Mouse (Mus musculus) layer of hippocampus, adult 2 months (tissue): Measurements from ENCODE around the gene Pald1. TPM values are rescaled to one million over a fixed set of nuclear protein-coding genes. Genes with fewer than 3 reads are reported as not detected.
A peak's percentile ranks its signal among the peaks of the same experiment; 100 is the strongest.

Source experiments
- DNase-seq, 2 experiments: peaks; one replicate each; pipeline ENCODE4 v3.0.0; 2022; ENCODE audit warnings: low spot score in 2 of 2
- H3K27ac ChIP-seq: fragments of 200-600 bp; 2 replicates; pipeline ENCODE4 v1.8.1; 2022
- H3K4me3 ChIP-seq: fragments of 200-600 bp; 2 replicates; pipeline ENCODE4 v1.8.1; 2022; ENCODE audit warnings: mild to moderate bottlenecking
- CTCF ChIP-seq: fragments of 200-600 bp; conservative IDR thresholded peaks from 2 replicates; pipeline ENCODE4 v1.8.1; 2022; ENCODE audit warnings: antibody characterized with exemption, mild to moderate bottlenecking, moderate library complexity
- total RNA-seq, 2 experiments: library from RNA; stranded (reverse); gene quantifications; 2 replicates each; pipeline ENCODE4 v1.2.3; 2021

Gene Pald1
- total RNA-seq, 2 experiments from 2014 or later = 15.2 to 16.3 TPM

- TF ChIP-seq CTCF = no peak
- peak in 1 of 2 experiments; percentile 29 for DNase-seq
- Histone ChIP-seq H3K4me3 (peak overlapping the region; percentile 55; the same call in 1 of the 2 replicates), H3K27ac (peak overlapping the region; percentile 72; the same call in 1 of the 2 replicates)
These were observed 109.5 kb downstream of the Pald1 start for GRCm38 (mm10) chr10:61273844-61274215.

GRCm38 (mm10) chr10:61273081-61273843 lies 110.1 kb downstream of the Pald1 start, which contains the start of gene Adamts14:
Adamts14 (minus strand) TSS chr10:61273438.
- Histone ChIP-seq H3K4me3 (peak within 1 kb of the TSS; percentile 55), H3K27ac (peak within 1 kb of the TSS; percentile 72)
- TF ChIP-seq CTCF = no peak
- DNase-seq = no peak

DNA sequence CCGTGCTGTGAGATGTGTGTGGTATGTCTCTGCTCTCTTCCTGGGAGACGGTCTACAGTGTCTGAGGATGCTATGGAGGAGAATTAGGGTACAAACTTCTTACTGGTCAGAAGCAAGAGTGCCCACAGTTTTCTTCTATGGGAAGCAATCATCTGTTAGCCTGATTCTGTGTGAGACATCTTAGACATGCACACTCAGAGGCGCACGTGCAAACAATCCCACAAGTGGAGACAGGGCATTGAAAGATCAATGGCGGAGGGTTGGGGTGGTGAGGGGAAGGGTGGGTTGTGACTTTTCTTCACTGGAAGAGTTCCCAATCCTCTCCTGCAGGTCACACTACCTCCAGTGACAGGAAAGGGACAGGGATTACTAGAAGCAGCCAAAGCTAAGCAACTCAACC lies 110.7 kb downstream of the Pald1 start:
- H3K27ac ChIP-seq = peak overlapping the region; percentile 55; the same call in 1 of the 2 replicates
- no peak for TF ChIP-seq CTCF
- peak overlapping the region; percentile 55 for H3K4me3 ChIP-seq
- no peak for DNase-seq

- no peak for DNase-seq
- H3K27ac ChIP-seq = no peak overlapping the region
- TF ChIP-seq CTCF = no peak
- H3K4me3 ChIP-seq = no peak overlapping the region
These were observed 111.2 kb downstream of the Pald1 start for GRCm38 (mm10) chr10:61272089-61272626.

Other genes with a start within 250 kb of the Pald1 start
- 10 to 100 TPM; 25.5 to 25.8 TPM for gene Sgpl1, start 235.8 kb downstream of the Pald1 start, total RNA-seq
- 10 to 100 TPM in 1 of 2 experiments, 1 to 10 TPM in 1; 8.5 to 10.6 TPM for gene Tbata, start 211.6 kb downstream of the Pald1 start, total RNA-seq
- gene Adamts14, start 110.1 kb downstream of the Pald1 start, total RNA-seq = 1 to 10 TPM in 1 of 2 experiments, under 1 TPM in 1; 0.92 to 1.5 TPM
- not detected for gene Prf1, start 85.7 kb downstream of the Pald1 start, total RNA-seq
- gene Nodal, start 34.4 kb upstream of the Pald1 start, total RNA-seq = under 1 TPM; 0.23 to 0.27 TPM
- 10 to 100 TPM; 47.6 to 57.0 TPM for gene Eif4ebp2, start 69.1 kb upstream of the Pald1 start, total RNA-seq
- 10 to 100 TPM; 21.4 to 24.4 TPM for gene Lrrc20, start 92.3 kb upstream of the Pald1 start, total RNA-seq
- gene Npffr1, start 212.0 kb upstream of the Pald1 start, total RNA-seq = 1 to 10 TPM; 4.0 to 4.7 TPM